Mouse (Mus musculus) kidney, embryonic 14.5 days (tissue): ENCODE measurements around the gene 1700023F06Rik. TPM values are rescaled to one million over a fixed set of nuclear protein-coding genes. Genes with fewer than 3 reads are reported as not detected.
A peak's percentile ranks its signal among the peaks of the same experiment; 100 is the strongest.

ENCODE experiments used
- ATAC-seq: fragments of 200-750 bp; cut with Nextera tagmentation; 2 replicates; pipeline ENCODE4 v1.8.0; 2017; ENCODE audit warnings: moderate number of reproducible peaks, mild to moderate bottlenecking, moderate TSS enrichment, moderate library complexity; ENCODE audit not compliant: low FRiP score, low TSS enrichment
- H3K27ac ChIP-seq: fragments of 300-500 bp; sonication (generic); 2 replicates; pipeline ENCODE4 v1.5.1; 2014; ENCODE audit warnings: low read depth, mild to moderate bottlenecking, low read length, moderate library complexity, mixed read lengths
- H3K27me3 ChIP-seq: fragments of 300-500 bp; sonication (generic); 2 replicates; pipeline ENCODE4 v1.6.1; 2014; ENCODE audit warnings: mild to moderate bottlenecking, low read length; ENCODE audit not compliant: control insufficient read depth, insufficient read depth
- H3K36me3 ChIP-seq: fragments of 300-500 bp; sonication (generic); 2 replicates; pipeline ENCODE4 v1.6.1; 2014; ENCODE audit warnings: low read length, mixed read lengths; ENCODE audit not compliant: control insufficient read depth, insufficient read depth
- H3K4me1 ChIP-seq: fragments of 300-500 bp; sonication (generic); 2 replicates; pipeline ENCODE4 v1.6.1; 2014; ENCODE audit warnings: low read length, mixed read lengths; ENCODE audit not compliant: control insufficient read depth, insufficient read depth
- H3K4me2 ChIP-seq: fragments of 300-500 bp; sonication (generic); replicated peaks from 2 replicates; pipeline ENCODE4 v1.6.1; 2014; ENCODE audit warnings: low read depth, mild to moderate bottlenecking, low read length
- H3K4me3 ChIP-seq: fragments of 300-500 bp; sonication (generic); 2 replicates; pipeline ENCODE4 v1.5.1; 2014; ENCODE audit warnings: mild to moderate bottlenecking, low read length
- H3K9ac ChIP-seq: fragments of 300-500 bp; sonication (generic); 2 replicates; pipeline ENCODE4 v1.6.1; 2014; ENCODE audit warnings: low read depth, mild to moderate bottlenecking, low read length, moderate library complexity
- H3K9me3 ChIP-seq: fragments of 300-500 bp; sonication (generic); 2 replicates; pipeline ENCODE4 v1.6.1; 2016; ENCODE audit warnings: low read length; ENCODE audit not compliant: control insufficient read depth
- WGBS: fragments of 180-500 bp; shearing (Covaris S2); extraction: QIAGEN DNeasy Blood & Tissue Kit; methylation state at CpG from one replicate; pipeline ENCODE4 v1.1.7; 2014; 5-methylcytosine and 5-hydroxymethylcytosine counted together
- polyA plus RNA-seq: library from polyadenylated mRNA; unstranded; fragments of >200 nt; fragmentation: Nextera tagmentation; extraction: Ambion mirVana; gene quantifications from 2 replicates; pipeline ENCODE4 v1.2.1, GENCODE M21; 2014

Gene 1700023F06Rik
- polyA plus RNA-seq, 1 experiment from 2014 or later: 0.26 TPM

DNA sequence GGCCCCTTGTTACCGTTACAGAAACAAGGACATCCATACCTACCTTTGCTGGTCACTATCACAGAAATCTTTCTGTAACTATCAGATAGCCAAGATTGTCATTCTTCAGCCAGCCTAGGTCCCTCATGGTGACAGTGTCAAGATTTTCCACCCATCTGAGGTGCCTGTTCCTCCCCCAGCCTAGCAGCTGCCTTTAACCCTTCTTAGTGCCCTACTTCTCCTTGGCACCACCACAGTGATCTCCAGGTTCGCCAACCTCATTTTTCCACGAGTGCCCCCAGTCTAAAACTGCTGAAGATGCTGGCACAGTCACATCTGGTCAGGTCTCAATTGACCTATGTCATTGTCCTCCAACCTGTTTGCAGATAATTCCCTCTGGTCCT, 38.3 kb downstream of the 1700023F06Rik start:
- H3K9me3 ChIP-seq: no peaks in the 10 kb centered on the region
- no peaks in the 10 kb centered on the region for H3K36me3 ChIP-seq
- ATAC-seq: no peak
- H3K4me1 ChIP-seq: 0 out of 2 replicates have a peak, but pooled peaks cover 12% of the 10 kb centered on the region
- peak overlapping the region; percentile 63 for H3K4me3 ChIP-seq
- H3K27ac ChIP-seq: no peak overlapping the region
- no peak overlapping the region for H3K9ac ChIP-seq
- peaks cover 36% of the 10 kb centered on the region for H3K27me3 ChIP-seq
- peak overlapping the region; percentile 99 for H3K4me2 ChIP-seq
- WGBS: 50% methylated on average over 3 of the region's 3 CpGs

DNA sequence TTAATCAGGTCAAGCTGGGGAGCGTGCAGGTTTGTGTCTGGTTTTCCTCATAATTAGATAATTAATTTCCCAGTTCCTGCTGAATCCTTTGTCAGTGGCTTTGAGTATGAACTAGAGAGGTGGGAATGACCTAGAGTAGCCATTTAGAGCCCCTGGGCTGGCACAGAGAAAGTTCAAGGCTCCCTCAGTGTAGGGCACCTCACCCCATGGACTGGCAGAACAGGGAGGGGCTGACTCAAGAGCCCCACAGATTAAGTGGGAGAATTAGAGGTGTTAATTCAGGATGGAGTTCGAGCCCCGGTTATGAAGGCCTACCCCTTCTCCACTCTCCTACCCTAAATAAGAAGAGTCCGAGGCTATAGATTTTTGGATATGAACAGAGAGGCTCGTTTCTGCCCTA, 38.7 kb downstream of the 1700023F06Rik start:
- Histone ChIP-seq H3K4me1 (0 out of 2 replicates have a peak, but pooled peaks cover 9% of the 10 kb centered on the region), H3K9me3 (no peaks in the 10 kb centered on the region), H3K27me3 (peaks cover 36% of the 10 kb centered on the region), H3K27ac (no peak overlapping the region), H3K36me3 (no peaks in the 10 kb centered on the region), H3K4me2 (no peak overlapping the region), H3K9ac (no peak overlapping the region), H3K4me3 (no peak overlapping the region)
- no peak for ATAC-seq
- 84% methylated on average over 5 of the region's 5 CpGs for whole genome bisulfite sequencing

DNA sequence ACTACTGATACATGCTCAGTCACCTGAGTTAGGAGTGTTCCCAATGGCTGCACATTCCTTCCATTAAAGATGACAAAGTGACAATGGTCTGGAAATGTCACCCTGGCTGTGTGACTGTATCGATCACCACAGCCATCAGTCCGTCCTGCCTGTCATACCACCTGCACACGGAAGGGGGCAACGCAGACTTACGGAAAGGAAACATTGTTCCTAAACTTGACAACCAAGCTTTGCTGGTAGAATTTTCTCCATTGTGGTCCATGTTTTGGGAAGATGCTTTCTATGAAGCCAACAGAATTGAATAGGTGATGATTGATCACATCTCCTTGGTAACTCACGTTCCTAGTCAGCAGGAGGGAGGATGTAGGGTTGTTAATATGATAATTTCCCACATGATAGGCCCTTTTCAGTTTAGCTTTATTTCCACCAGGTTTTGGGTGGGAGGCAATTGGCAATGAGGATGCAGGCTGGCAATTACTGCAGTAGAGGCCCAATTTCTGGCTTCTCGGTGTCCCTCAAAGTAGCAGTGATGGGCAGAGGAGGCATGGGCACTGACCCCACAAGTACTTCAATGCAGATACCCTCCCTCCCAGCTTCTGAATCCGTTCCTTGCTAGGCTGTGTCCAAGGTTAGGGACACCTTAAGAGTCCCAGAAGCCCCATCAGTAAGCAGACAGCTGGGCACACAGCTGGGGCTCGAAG, 39.5 kb downstream of the 1700023F06Rik start:
- ATAC-seq: no peak
- no peak overlapping the region for H3K4me3 ChIP-seq
- H3K9me3 ChIP-seq: no peaks in the 10 kb centered on the region
- H3K27me3 ChIP-seq: peaks cover 36% of the 10 kb centered on the region
- no peak overlapping the region for H3K27ac ChIP-seq
- 28% methylated on average over 9 of the region's 9 CpGs for WGBS
- H3K4me2 ChIP-seq: no peak overlapping the region
- no peaks in the 10 kb centered on the region for H3K36me3 ChIP-seq
- 0 out of 2 replicates have a peak, but pooled peaks cover 9% of the 10 kb centered on the region for H3K4me1 ChIP-seq
- no peak overlapping the region for H3K9ac ChIP-seq

DNA sequence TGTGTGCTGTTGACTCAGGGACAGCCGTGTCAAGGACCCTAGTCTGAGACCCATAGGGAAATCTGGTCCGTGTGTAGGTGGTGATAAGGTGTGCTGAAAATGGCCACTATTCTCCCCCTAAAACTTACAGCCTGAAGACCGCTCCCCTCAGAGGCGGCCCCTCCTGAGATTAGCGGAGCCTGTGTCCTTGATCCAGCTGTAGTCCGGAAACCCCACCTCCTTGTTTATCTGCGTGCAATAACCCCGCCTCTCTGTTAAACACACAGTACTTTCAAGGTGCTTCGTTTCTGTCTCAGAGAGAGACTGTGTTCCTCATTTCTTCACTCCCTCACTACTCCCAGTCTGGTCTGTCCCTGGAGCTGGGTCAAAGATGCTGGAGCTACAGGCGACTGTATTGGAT, 44.0 kb downstream of the 1700023F06Rik start:
- ATAC-seq: no peak
- Histone ChIP-seq H3K36me3 (no peaks in the 10 kb centered on the region), H3K9ac (no peak overlapping the region), H3K4me2 (no peak overlapping the region), H3K27me3 (peaks cover 2% of the 10 kb centered on the region; the same call in 1 of the 2 replicates), H3K4me3 (no peak overlapping the region), H3K27ac (no peak overlapping the region), H3K4me1 (no peaks in the 10 kb centered on the region), H3K9me3 (no peaks in the 10 kb centered on the region)
- 36% methylated on average over 10 of the region's 10 CpGs for WGBS

DNA sequence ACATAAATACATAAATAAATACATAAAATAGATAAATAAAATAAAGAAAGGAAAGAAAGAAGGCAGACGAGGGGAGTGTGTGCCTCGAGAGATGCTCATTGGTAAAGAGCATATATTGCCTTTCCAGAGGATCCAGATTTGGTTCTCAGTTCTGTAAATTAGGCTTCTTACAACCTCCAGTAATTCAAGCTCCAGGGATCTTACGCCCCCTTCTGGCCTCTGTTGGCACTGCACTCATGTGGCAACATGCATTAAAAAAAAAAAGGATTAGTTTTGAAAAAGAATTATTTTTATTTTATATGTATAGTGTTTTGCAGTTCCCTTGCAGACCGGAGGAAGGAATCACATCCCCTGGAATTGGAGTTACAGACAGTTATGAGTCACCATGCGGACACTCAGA, 46.2 kb downstream of the 1700023F06Rik start:
- Histone ChIP-seq H3K27ac (no peak overlapping the region), H3K4me2 (no peak overlapping the region), H3K4me1 (no peaks in the 10 kb centered on the region), H3K9ac (no peak overlapping the region), H3K27me3 (no peaks in the 10 kb centered on the region), H3K9me3 (no peaks in the 10 kb centered on the region), H3K36me3 (no peaks in the 10 kb centered on the region), H3K4me3 (no peak overlapping the region)
- ATAC-seq: no peak
- 86% methylated on average over 5 of the region's 5 CpGs for WGBS

DNA sequence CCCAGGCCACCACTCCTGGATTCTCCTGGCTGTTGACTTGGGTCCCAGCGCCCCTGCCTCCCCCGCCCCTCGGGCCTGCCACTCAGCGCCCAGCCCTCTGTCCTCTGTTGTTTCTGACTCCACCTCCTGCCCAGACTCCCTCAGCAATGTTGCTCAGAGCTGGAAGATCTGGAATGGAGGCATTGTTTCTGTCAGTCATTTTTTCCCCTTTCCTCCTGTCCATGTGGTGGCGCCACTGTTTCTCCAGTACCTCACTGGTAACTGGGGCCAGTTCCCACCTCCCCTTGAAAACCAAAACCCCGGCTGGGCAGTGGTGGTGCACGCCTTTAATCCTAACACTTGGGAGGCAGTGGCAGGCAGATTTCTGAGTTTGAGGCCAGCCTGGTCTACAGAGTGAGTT, 46.9 kb downstream of the 1700023F06Rik start:
- 82% methylated on average over 7 of the region's 7 CpGs for WGBS

DNA sequence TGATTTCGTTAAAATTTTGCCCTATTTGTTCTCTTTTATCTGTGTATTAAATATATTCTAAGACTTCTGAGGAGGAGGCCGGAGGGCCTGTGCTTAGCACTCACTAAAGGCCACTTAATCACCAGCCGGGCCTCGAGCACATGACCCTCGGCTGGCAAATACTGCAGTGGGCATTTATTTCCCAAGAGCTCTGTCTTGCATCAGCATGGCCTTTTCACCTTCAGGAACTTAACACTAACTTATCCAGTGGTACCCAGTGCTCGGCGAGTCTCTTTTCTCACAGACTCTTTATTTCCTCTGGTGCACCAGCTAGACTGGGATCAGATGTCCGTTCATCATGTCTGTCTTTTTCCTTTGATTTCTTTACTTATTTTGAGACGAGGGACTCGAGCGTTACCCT, 47.6 kb downstream of the 1700023F06Rik start:
- Histone ChIP-seq H3K36me3 (no peaks in the 10 kb centered on the region), H3K9me3 (no peaks in the 10 kb centered on the region), H3K27ac (no peak overlapping the region), H3K27me3 (no peaks in the 10 kb centered on the region), H3K9ac (no peak overlapping the region), H3K4me2 (no peak overlapping the region), H3K4me3 (no peak overlapping the region), H3K4me1 (no peaks in the 10 kb centered on the region)
- ATAC-seq: no peak
- 83% methylated on average over 11 of the region's 11 CpGs for WGBS

More for the DNA sequence above, 46.9 kb downstream of the 1700023F06Rik start:
- Histone ChIP-seq H3K27ac (no peak overlapping the region), H3K4me1 (no peaks in the 10 kb centered on the region), H3K36me3 (no peaks in the 10 kb centered on the region), H3K9me3 (no peaks in the 10 kb centered on the region), H3K9ac (no peak overlapping the region), H3K4me3 (no peak overlapping the region), H3K27me3 (no peaks in the 10 kb centered on the region), H3K4me2 (no peak overlapping the region)
- ATAC-seq: no peak

DNA sequence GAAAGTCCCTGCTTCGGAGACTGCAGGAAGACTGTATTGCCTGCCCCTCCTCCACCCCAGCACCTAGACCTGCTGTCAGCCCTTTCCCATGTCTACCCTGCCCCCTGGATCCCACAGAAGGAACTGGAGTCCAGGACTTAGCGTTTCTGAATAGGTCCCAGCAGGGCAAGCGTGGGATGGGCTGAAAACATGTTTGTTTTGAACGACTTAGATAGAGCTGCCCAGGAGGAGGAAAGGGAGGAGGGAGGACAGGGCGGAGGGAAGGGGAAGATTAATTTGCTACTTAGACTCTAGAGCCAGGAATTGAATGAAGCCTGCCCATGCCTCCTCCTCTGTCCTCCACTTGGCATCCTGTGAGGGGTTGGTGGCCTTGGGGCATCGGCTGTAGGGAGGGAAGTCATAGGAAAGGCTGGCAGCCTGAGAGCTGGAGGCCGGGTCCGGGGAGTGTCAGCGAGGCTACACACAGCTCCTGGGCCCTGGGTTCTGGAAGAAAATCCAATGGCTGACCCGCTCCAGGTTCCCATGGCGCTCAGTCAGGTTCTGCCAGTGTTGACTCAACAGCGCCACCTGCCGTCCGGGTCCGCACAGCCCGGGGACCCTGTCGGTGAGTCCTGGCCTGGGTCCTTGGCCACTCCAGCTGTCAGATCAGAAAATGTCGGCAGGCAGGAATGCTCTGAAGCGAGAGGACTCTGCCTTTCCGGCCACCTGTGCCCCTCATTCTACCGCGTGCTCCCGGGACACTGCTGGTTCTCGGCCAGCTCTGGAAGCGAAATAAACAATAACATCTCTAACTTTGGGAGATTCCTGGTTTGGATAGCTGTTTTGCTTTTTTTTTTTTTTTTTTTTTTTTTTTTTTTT, 49.5 kb downstream of the 1700023F06Rik start:
- peak; percentile 97 for ATAC-seq
- no peaks in the 10 kb centered on the region for H3K9me3 ChIP-seq
- H3K4me3 ChIP-seq: peak overlapping the region; percentile 35
- H3K27ac ChIP-seq: peak overlapping the region; percentile 21; the same call in 1 of the 2 replicates
- no peaks in the 10 kb centered on the region for H3K27me3 ChIP-seq
- H3K4me1 ChIP-seq: no peaks in the 10 kb centered on the region
- H3K36me3 ChIP-seq: no peaks in the 10 kb centered on the region
- WGBS: under 1% methylated on average over 25 of the region's 25 CpGs
- peak overlapping the region; percentile 44 for H3K9ac ChIP-seq
- peak overlapping the region; percentile 59 for H3K4me2 ChIP-seq

DNA sequence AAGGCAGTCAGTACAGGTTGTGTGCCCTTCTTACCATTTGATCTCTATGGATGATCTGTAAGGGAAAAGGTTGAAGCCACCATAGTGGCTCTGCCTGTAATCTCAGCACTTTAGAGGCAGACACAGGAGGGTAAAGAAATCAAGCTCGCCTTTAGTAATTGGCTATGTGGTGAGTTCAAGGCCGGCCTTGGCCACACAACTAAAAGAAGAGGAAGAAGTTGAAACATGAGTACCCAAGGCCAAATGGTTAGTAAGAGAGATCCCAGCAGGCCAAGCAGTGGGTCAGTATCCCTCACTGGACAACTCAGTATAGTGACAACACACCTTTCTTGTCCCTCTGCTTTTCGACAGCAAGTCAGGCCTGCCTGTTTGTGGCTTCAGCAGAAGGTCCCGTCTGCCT, 58.6 kb downstream of the 1700023F06Rik start:
- H3K9ac ChIP-seq: no peak overlapping the region
- peaks cover 5% of the 10 kb centered on the region; the same call in 1 of the 2 replicates for H3K4me1 ChIP-seq
- H3K27ac ChIP-seq: no peak overlapping the region
- no peaks in the 10 kb centered on the region for H3K27me3 ChIP-seq
- 86% methylated on average over 4 of the region's 4 CpGs for WGBS
- H3K9me3 ChIP-seq: no peaks in the 10 kb centered on the region
- no peak overlapping the region for H3K4me2 ChIP-seq
- H3K4me3 ChIP-seq: no peak overlapping the region
- no peak for ATAC-seq
- H3K36me3 ChIP-seq: no peaks in the 10 kb centered on the region
